Mouse (Mus musculus): ENCODE measurements at regions not wholly inside any gene's neighbourhood (a gene's known extent, or its start where the extent isn't known, plus 50 kb on each side); places are given as distances from the start of the nearest gene placed in this dataset.

DNA sequence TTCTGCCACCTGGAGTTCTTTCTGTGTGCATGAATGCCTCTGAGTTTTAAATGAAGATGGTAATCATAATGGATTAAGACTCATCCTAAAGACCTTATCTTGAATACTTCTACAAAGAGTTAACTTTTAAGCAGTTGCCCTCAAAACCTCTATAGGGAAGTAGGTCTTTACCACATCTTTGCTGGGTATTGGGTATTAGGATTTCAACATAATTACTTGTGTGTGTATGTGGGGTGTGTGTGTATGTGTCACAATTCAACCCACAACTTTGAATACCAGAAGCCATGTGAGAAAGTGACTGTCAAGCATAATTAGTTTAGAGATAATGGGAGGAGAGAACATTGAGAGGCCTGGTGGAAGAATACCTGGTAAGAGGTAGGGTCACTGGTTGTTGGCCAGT, 111.3 kb upstream of the Trpm3 start:
- no peak for TF ChIP-seq CTCF (IDR thresholded peaks at IDR 0.05; ENCODE audit: low read depth)
- TF ChIP-seq EP300 (IDR thresholded peaks at IDR 0.05; ENCODE audit: low read depth): no peak

Measured in liver, postnatal 0 days (tissue).